Mouse (Mus musculus) cerebellum, adult 18-20 months (tissue): ENCODE data around the gene Bcl2a1a.
"Not testable (repeated sequence)": the region's sequence is repeated elsewhere in the genome, so short reads cannot be mapped to it uniquely, and the experiment has no call there.

ENCODE experiments used
- DNase-seq, 2 experiments: peaks; one replicate each; pipeline ENCODE4 v3.0.0; 2021

Bcl2a1a gene

DNA sequence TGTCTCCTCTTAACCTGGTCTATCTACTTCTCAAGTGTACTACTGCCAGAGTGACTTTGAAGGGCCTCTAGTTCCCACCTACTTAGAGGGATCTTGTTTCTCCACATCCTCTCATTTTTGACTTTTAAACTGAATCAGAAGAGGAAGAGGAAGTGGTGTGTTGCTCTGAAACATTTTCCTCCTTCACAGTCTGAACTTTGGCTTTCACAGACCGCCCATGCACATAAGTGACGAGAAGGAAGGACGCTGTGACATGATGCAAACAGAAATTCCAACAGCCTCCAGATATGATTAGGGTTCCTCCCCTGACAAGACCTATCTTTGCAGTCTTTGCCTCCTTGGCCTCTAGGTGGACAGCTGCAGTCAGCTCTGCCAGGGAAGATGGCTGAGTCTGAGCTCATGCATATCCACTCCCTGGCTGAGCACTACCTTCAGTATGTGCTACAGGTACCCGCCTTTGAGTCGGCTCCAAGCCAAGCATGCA is at the start of gene Bcl2a1a:
Bcl2a1a (plus strand) TSS at position 231 of the 484 bp plus-strand sequence.
- DNase-seq: not testable (repeated sequence)

DNA sequence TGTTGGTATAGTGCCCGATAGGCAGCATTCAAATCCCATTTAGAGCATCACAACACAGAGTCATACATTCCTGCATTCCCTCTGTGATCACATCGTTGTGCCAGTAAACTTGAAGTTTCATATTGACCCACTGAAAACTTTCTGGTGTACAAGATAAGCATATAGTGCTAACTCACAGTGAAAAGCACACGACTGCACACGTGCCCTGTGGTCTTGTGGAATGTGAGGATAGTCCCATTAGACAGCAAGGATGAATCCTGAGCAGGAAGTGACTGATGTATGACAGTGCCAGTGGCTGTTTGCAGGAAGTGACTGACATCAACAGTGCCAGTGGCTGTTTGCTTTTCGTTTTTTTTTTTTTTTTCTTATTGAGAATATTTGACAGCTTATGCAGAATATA is 40.1 kb upstream of the Bcl2a1a start:
- not testable (repeated sequence) for DNase-seq

DNA sequence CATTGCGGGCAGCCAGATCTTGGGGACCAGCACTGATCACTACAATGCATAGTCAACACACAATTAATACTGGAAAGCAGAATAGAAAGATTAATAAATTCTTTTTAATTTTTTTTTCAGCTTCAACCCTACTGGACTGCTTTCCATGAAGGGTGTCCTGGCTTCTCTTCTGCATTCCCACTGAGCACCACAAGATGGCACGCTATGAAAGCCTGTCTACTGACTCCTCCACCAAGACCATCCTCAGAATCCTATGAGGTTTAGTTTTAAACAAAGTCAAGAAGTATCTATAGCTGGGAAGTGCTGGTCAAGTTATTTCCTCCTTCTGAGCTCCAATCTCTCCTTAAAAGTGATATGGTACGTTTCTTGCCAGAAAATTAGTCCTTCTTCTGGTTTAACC is 18.4 kb upstream of the Bcl2a1a start:
- DNase-seq: peak; percentile 14

DNA sequence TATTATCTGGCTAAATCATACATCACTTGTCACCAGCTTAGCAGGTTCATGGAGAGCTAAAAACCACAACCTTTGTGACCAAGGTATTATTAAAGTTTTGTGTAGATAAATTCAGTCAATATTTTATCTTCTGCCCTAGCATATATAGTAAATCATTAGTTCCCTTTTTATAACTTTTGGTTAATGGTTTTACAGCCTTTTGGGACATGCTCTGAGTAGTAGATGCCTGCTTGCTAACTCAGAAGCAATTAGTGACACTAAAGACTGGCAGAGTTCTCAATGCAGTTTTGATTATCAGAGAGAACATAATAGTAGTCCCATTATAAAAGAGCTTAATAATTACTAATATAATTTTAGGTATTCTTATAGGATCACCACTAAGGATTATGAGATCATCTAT is 5.2 kb upstream of the Bcl2a1a start:
- not testable (repeated sequence) for DNase-seq

GRCm38 (mm10) chr9:88953151-88953550 is 3.5 kb upstream of the Bcl2a1a start:
- DNase-seq: not testable (repeated sequence)

- DNase-seq: not testable (repeated sequence)
Measured at GRCm38 (mm10) chr9:88955224-88955623, 1.5 kb upstream of the Bcl2a1a start.

GRCm38 (mm10) chr9:88956035-88956434 is 665 bp upstream of the Bcl2a1a start:
- not testable (repeated sequence) for DNase-seq

GRCm38 (mm10) chr9:88958891-88959290 is 2.2 kb downstream of the Bcl2a1a start:
- DNase-seq: no peak

DNA sequence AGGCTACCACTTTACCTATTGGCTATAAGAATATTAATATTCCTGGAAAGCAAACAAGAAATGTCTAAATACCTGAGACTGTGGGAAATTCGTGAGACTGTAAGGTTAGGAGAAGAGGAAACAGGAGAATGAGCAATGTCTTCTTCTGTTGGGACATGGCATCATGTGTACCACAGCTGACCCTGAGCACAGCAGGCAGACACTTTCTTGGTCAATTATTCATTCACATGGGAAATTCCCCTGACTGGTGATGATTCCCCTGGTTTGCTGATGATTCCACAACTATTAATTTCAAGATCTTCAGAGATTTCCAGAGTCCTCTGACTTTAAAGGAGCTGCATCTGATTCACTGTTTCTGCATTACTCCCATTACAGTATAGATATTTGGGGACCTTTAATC is 3.3 kb downstream of the Bcl2a1a start:
- not testable (repeated sequence) for DNase-seq

DNA sequence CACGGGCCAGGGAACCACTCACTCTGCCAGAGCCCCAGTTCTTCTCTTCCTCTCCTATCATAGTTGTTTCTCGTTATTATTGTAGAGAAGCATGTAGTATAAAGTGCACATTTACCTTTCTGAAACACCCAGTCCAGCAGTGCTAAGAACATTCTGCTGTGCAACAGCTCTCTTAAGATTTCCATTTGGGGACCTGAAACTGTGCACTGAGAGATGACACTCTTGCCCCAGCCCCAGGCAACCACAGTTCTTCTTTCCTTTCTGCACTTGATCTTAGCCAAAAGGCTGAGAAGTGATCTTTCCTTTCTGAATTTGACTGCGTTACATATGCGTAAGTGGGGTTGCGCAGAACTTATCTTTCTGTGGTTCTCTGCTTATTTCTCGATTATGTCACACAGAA is 9.8 kb downstream of the Bcl2a1a start:
- not testable (repeated sequence) for DNase-seq

DNA sequence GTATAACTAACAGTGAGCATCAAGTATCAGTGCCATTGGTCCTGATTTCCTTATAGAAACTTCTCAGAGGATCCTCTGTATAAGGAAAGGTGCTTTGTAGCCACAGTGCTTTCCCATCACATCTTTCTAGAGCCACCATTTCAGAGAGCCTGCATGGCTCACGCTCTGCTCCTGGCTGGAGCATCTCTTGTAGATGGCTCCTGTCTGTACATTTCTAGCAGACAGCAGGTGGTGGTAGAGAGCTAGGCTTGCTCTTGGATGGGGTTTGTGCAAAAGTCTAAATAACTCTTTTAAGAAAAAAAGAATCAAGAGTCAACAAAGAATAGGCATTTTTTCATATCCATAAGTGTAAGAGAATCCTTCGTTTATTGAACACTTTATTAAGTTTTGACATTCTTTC is 12.8 kb downstream of the Bcl2a1a start:
- not testable (repeated sequence) for DNase-seq

- not testable (repeated sequence) for DNase-seq
Measured at GRCm38 (mm10) chr9:88976875-88977274, 20.2 kb downstream of the Bcl2a1a start.

DNA sequence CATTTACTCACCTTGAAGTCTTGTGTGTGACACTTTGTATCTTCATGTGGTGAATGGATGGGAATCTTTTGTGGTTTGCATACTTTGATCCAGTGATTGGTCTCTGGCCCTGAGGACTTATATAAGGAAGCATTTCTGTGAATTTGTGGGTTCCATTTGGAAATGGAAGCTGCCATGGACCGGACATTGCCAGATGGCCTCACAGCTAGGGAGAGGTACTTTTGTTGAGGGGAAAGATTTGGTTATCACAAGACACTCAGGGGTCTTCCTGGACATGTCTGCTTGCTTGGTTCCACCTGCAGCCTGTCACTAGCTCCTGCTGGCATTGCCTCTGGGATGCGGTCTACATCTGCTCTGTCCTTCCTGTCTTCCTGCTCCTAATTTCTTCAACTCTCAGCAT is 23.1 kb downstream of the Bcl2a1a start:
- not testable (repeated sequence) for DNase-seq

DNA sequence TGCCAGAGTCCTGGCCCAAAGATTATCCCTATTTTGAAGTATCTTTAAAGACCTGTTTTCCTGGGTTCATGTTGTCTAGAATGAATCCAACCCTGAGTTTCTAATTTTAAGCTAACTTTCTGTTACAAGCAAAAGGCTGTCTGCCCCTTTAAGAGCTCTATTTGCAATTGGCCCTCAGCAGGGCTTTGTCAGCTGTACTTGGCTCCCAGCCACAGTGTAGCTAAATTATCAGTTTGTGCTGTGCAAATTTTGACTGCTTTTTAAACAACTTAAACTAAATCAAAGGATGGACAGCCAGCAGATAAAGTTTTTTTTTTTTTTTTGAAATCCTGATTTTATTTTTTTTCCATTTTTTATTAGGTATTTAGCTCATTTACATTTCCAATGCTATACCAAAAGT is 44.8 kb downstream of the Bcl2a1a start:
- DNase-seq: not testable (repeated sequence)
